Mouse (Mus musculus) right cerebral cortex, postnatal 10 days (tissue): ENCODE measurements around the gene Arrdc2.
A peak's percentile ranks its signal among the peaks of the same experiment; 100 is the strongest.

Source experiments
- DNase-seq, 2 experiments: peaks; one replicate each; pipeline ENCODE4 v3.0.0; 2021; ENCODE audit warnings: low spot score in 2 of 2

The Arrdc2 gene

DNA sequence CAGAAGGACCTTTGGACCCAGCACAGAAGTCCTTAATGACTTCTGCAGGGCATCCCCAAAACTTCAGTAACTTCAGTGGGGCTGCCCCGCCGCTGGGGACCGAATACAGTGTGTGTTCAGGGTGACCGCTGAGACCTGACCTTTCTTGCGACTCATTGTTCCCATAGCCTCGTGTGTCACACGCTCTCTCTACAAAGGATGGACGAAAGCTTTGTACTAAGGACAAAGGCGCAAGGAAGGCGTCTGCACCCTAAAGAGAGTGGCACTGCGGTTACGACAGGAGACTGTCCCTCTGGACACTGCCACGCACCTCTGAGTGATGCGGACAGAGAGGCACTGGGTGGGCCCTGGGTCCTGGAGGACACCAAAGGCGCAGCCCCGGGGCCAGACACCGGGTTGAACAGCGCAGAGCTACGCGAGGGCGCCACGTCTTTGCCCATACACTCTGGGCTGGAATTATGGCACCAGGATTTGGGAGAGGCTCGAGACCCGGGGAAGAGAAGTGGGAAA, 25.2 kb upstream of the Arrdc2 start:
- peak in 1 of 2 experiments; percentile 74 for DNase-seq

DNA sequence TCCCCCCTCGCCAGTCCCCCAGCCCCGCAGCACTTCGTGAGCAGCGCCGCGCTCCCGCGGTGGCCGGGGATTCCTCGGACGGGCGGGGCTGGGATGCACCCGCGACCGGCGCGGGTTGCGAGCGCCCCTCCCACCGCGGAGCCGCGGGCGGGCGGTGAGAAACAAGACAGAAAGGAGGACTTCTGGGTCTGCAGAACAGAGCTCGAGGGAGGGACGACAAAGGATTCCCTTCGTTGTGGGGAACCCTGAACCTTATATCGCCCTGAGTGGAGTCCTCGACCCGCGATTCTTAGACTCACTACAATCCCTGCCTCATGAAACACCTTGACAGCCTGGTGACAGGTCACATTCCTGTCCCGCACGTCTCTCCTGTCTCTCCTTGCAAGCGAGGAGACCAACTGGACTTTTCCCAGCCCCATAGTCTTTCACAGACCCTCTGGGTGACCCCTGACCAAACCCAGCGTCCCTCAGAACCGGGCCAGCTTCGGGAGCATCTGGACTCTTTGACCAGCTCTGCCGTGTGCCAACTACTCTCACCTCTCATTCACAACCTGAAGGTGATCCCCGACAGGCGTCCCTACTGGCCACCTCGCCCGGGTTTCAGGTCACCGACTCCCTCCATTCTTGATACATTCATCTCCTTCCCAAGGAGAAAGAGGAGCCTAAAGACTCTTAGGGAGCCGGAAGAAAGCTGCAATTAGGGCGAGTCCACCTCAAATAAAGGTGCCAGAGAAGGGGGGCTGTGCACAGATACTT, 24.6 kb upstream of the Arrdc2 start:
- peak; percentile 70 to 71 for DNase-seq

DNA sequence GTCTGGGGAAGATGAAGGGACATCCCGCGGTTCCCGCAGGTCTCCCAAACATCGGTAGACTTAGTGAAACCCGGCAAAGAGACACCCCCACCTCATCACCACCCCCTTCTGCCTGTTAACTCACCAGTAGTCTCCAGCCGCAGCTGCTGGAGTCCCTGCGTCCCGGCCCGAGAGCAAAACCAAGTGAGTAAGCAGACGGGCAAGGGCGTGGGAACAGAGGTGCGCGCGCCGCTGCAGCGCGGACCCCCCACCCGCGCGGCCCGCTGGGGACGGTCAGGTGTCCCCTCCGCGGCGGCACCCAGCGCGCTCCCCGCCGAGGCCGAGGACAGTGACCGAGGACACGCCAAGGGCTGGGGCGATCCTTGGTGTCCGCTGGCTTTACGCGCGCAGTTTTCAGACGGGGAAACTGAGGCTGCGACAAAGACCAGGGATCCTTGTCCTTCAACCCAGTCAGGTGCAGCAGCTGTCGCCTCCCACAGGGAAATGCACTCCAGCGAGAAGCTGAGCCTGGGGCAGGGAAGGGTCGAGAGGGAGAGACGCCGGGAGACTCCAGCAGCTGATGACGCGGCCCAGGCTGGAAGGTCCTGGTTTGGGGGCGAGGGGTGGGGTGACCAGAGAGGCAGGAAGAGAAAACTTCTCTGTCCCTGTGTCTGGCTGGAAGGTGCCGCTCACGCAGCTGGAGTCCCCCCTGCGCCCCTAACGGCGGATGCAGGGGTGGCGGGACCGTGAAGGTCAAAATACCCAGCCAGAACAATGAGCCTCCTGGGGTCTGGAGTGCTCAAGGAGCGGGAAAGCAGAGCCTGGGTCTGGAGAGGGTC, 23.5 kb upstream of the Arrdc2 start, which contains the start of gene Kcnn1:
Gene Kcnn1, minus strand, starts transcription at position 435 of the 818 bp plus-strand sequence.
- peak in 1 of 2 experiments; percentile 55 for DNase-seq

DNA sequence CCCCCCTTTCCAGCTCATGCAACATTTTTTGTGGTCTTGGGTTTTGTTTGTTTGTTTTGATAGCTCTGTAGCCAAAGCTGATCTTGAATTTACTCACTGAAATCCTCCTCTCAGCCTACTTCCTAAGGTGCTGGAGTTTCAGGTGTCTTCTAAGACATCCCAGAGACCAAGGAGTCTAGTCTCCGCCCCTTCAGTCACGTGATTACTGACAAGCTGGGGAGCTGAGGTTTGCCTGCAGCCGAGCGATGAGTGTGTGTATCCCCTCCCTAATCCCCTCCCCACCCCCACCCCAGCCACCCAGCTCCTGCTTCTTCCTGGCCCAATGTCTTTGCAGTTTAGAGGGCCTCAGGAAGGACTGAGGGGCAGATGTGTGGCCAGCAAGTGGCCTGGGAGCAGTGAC, 18.0 kb upstream of the Arrdc2 start:
- no peak for DNase-seq

DNA sequence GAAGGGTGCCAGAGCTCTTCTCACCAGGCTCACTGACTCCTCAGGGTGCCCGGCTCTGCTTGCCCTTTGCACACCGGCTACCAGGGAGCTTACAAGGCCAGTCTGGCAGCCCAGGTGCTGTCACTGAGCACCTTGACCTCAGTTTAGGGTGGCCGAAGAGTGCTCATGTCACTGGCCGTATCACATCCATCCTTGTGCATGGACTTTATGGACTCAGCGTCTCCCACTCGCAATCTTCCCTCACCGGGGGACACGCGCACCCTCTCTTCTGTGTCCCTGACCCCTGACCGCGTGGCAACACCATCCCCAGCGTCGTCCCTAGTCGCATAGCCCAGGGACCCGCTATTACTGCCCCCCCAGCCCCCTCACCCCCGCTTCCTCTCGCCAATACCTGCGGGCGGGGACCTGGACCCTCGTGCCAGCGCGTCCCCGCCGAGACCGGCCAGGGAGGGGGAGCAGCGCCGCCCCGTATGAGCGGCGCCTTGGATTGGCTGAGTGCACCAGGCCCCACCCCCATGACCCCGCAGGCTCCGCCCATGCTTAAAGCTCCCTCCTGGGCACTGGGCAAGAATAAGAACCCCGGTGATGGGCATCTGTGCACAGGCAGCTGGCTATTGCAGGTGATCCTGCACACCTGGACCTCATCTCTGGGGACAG, 17.1 kb upstream of the Arrdc2 start:
- peak; percentile 86 to 88 for DNase-seq

DNA sequence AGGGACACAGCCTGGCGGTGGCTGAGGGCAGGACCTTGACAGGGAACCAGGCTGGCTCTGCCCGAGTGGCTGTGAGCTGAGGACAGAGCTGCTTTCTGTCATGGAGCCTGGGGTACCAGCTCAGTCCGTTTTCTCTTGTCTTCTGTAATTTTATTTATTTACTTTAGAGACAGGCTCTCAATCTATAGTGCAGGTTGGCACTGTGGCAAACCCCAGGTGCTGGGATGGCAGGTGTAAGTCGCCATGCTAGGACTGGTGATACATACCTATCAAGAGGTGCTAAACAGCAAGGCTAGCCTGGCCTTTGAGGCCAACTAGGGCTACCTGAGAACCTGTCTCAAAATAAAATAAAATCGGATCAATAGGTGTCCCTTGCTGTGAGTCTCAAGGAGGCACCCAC, 16.5 kb upstream of the Arrdc2 start:
- no peak for DNase-seq

DNA sequence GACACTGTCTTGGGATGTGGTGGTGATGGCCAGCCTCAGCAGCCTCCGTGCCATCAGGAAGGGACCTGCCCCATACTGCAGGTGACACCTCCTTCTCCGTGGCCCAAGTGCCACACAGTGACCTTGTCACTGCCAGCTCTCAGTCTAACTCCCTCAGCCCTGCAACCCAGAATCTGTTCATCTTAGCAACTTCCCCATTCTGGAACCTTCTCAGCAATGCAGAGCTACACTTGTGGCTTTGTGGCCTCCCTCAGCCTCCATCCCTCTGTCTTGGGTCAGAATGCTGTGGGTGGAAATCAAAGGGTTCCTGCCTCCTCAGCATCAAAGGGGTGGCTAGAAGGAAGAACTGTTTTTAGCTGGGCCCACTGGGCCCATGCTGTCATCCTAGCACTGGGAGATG, 14.3 kb upstream of the Arrdc2 start:
- DNase-seq = no peak

DNA sequence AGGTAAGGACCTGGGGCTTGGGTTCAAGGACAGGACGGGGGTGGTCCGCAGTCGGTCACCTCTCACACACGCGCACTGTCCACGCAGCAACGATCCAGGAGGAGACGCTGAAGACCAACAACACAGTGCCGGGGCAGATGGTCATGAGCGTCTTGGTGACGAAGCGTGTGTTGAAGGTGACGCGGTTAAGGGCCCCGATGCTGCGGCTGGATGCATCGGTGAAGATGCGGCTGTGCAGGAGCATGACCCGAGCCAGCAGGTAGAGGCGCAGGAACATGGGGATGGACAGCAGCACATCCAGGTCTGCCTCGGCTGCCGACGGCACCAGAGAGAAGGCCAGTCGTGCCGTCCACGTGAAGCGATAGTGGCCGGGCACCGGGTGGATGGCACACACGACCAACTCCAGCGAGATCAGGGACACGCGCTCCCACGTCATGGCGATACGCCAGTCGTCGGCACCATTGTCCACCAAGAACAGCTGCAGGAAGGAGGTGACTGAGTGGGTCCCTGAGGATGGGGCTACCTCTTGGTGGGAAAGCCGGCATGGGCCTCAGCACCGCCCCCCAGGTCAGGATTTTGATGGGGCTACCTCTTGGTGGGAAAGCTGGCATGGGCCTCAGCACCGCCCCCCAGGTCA, 13.2 kb upstream of the Arrdc2 start:
- no peak for DNase-seq

DNA sequence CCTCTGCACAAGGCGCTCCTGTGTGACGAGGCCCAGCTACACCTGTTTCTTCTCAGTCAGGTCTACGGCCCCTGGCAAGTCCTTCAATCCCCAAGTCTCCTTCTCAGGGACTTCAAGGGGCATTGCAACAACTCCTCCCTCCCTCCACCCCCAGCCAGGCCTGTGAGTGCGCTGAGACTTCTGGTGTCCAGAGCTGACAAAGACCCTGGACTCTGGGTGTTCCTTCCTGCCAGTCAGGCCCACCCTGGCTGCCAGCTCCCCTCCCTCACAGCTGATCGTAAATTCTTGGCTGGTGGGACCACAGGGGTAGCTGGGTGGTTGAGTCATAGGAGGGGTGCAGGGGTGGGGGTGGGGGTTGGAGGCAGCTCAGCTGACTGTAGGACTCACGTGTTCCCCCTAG, 12.3 kb upstream of the Arrdc2 start:
- no peak for DNase-seq

DNA sequence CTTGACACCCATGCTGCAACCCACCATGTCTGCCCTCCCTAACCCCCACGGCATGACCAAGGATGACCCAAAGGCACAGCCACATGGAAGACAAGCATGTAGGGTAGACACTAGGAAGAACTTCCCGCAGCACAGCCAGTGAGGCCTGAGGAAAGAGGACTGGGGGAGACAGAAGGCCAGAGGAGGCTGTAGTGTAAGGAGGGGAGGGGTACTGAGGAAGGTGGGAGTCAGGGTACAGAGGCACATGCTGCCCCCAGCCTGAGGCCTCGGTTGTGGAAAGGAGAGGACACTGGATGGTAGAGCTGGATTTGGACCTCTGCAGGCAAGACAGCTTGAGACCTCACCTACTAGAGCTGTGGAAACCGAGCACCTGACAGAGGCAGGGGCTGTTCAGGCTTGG, 11.4 kb upstream of the Arrdc2 start:
- DNase-seq = no peak

DNA sequence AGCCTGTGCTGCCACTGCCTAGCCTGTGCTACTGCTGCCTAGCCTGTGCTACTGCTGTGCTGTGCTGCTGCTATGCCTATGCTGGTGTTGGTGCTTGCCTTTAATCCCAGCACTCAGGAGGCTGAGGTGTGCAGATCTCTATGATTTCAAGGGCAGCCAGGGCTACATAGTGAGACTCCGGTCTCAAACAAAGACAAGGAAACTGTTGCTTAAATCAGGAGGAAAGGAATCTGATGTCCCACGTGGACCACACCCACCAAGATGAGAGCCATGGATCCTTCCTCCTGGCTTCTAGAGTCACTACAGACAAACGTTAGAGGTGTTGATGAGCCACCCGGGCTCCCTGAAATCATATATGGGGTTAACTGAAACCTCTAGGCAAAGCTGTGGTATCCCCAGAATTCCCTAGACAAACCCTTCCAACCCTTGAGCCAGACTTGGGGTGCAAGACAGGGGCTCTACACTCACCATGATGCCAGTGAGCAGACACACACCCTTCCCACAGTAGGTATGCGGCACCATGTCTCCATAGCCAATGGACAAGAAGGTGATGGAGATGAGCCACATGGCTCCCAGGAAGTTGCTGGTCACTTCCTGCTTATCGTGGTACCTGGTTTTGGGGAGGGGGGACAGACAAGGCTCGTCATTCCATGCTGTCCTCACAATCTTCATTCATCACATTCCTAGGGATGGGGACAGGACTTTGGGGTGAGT, 10.8 kb upstream of the Arrdc2 start:
- DNase-seq = no peak

DNA sequence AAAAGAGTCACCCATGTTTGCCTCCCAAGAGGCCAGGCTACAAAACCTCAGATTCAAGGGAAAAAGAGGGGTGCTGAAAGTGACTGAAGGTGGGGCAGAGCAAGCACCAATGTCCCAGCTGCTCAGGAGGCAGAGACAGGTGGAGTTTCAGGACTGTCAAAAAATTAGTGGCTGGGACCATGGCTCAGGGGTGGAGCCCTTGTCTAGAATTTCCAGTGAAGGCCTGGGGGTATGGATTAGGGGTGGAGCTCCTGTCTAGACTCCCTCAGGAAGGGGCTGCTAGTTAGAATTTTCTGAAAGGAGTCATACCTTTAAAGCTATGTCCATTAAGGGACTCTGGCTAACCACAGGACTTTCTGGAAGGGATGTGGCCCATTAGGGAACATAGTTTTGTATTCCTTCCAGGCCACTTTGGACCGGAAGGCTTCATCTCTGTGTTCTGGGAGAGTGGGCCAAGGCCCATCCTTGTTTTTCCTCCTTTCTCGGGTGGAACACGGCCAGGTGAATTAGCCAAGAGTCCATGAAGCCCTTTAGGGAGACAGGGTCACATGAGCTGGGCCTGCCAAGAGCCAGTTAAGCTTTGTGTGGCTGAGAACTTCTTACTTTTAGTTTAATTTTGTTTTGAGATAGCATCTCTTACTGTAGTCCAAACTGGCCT, 9.9 kb upstream of the Arrdc2 start:
- no peak for DNase-seq

DNA sequence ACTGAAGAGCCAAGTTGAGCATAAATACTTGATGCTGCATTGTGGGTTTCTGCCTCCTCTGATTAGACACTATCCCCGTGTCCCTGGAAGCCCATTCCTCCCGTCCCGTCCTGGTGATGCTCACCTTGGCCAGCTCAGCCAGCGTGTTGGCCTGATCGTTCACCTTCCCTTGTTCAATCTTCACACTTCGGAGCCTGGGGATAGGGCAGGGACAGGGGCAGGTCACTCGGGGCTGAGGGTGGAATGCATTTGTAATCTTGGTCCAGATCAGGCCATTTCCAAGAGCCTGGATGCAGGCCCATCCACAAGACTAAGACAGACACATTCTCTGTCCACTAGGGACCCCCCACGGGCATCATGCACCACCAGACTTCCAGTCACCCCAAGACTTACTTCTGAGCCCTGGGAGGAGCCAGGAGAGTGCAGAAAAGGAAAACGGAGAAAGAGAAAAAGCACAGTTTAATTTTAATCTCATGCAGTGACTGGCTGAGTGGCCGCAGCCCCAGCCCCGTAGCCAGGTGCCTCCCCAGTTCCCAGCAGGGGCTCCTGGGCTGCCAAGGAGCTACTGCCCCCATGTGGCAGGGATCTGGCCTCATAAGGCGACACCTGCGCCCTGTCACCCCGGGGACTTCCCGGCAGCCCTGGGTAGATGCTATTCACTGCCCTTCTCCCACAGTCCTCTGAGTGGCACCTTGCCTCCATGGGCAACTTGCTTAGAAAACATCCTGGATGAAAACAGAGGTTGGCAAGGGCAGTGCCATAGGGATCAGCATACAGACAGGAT, 7.0 kb upstream of the Arrdc2 start:
- no peak for DNase-seq

DNA sequence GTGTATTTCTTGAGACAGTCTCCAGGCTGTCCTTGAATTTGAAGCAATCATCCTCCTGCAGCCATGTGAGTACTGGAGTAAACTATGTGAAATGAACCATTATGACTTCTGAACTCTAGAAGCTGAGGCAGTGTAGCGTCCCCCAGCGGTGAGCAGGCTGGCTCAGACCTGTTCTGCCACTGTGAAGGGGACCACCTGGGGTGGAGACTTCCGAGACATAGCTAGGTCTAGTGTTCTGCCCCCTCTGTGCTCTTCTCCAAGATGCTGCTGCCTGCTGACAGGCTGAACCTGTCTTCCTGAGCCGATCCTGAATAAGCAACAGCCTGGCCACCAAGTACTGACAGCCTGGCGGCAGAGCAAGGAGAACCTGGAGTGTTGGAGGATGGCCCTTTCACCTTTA, 5.6 kb upstream of the Arrdc2 start:
- DNase-seq = no peak

DNA sequence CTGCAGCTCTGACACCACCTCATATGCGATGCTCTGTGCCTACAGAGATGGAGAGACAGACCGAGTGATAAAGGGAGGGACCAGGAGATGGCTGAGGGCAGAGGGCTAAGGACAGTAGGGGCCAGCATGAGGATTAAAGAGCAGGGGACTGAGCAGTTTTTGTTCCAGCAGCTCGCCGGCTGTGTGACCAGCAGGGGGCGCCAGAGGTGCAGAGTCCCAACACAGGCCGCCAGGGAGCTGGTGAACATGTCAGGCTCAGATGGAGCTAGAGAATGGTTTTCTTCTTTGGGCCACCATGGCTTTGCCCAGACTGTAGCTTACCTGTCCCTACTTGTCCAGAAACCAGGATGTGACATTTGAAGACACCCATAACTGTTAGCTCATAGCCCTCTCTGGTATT, 5.0 kb upstream of the Arrdc2 start:
- DNase-seq = peak; percentile 89 to 92

DNA sequence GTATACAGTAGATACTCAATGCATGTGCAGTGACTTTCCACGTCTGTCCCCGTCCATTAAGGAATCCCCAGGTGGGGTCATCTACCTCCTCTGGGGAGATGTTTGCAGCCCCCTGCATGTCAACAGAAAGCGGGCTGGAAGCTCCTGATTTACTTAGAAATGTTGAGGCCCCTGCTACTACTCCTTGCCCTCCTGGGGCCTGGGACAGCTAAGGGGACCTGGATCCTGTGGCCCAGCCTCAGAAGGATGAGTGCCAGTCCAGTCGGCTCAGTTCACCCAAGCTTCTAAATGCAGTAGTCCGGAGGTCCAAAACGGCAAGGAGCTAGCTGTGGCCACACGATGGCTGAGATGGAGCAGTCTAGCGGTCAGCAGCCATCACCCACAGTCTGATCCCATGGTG, 4.4 kb upstream of the Arrdc2 start:
- DNase-seq = no peak

DNA sequence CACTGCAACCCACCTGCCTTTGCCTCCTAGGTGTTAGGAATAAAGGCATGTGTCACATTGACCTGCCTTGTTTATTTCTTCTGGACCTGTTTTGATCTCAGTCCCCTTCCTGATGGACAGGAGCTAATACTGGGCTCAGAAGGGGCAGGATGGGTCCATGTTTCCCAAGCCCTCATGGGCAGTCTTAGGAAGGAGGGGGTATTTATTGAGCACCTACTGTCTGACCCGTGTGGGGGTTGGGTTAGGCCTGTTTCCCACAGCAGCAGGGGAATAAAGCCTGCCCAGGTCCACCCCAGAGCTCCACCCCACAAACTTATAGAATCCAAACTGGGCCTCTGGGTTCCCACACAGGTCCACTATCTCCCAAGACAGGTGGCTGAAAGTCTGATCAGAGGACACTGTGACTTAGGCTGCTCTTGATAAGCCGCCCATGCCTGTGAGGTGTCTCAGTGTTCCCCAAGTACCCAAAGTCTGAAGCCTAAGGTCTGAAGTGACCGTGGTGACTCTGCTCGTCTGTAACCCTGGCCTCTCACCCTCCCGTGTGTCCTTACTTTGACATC, 3.8 kb upstream of the Arrdc2 start:
- DNase-seq = no peak

DNA sequence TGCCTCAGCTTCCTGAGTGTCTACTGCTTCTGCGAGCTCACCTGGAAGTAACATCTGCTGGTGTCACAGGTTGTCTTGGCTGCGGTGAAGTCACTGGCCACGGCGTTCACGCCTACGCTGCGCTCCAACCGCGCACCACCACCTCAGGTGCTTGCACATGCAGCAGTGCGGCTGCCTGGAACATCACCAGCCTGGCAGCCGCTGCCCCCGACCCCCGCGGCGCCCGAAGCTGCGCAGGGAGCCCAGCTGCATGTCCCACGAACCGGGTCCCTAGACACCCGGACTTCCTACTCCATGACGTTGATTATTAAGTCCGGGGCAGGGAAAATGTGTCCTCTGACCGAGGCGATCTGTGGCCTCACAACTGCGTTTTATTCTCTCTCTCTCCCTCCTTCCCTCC, 3.0 kb upstream of the Arrdc2 start:
- DNase-seq = no peak
